In the genomic region with DNA sequence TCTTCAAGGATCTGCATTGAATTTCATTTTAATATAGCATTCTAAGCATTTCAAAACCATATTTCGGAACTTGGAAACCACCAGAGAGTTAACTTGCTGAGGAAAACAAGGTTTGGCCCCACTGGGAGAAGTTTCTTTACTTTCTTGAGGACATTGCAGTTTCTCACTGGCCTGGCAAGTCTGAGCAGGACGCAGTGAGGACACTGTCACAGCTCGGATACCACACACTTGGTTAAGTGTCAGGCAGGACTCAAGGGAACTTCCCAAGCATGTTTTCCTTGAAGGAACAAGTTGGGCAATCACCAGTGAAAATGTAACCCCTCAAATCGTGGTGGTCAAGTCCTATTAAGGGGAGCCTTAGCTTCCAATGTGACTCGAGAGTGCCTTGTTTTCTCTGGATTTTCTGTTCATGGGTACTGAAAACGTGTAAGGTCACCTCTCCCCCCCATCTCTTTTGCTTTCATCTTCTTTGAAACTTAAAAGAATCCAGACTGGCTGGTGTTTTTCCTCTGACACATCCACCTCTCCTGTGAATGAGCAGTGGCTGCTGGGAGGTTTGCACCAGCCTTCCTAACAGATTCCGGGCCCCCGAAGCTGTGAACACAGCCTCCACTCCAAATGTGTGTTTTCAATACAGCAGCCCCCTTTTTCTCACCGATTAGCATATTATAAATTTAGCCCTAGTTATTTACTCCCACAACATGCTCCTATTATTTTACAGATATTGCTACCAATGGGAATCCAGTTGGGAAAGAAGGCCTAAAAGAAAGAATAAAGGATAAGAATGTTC, we compare ENCODE assay signal across 8 mouse cellular contexts. TPM values are rescaled to one million over a fixed set of nuclear protein-coding genes. Genes with fewer than 3 reads are reported as not detected.
DNase-seq lines count a peak whose midpoint lies in the region; ATAC-seq lines count a peak whose summit lies in the region.

No protein-coding gene starts in this region.

- peak overlapping the region; percentile 68 for H3K4me2 ChIP-seq in liver, embryonic 11.5 days
- peak overlapping the region; percentile 97 for H3K4me2 ChIP-seq in stomach, embryonic 14.5 days (replicated peaks; ENCODE audit: low read depth, low read length)

- no peak overlapping the region for H3K27ac ChIP-seq in liver, embryonic 11.5 days (ENCODE audit: low read depth, low read length)
- peak overlapping the region; percentile 98; the same call in 1 of the 2 replicates for H3K27ac ChIP-seq in limb, embryonic 10.5 days
- peak overlapping the region; percentile 99; the same call in 1 of the 2 replicates for H3K27ac ChIP-seq in stomach, embryonic 14.5 days (ENCODE audit: low read length)

- intact Hi-C loops in left cerebral cortex, postnatal 36 days (cut with DNase I): loop anchor here (1.0 to 5.0 kb wide), 3 partner anchors 23 to 83 kb away; a partner anchor contains a TSS

- WGBS in liver, embryonic 11.5 days: 61% methylated on average over 9 of the region's 9 CpGs
- WGBS in limb, embryonic 10.5 days: 56% methylated on average over 9 of the region's 9 CpGs
- 53% methylated on average over 9 of the region's 9 CpGs for WGBS in stomach, embryonic 14.5 days

- peaks cover 52% of the 10 kb centered on the region for H3K27me3 ChIP-seq in liver, embryonic 11.5 days (replicated peaks; ENCODE audit: control insufficient read depth, insufficient read depth, low read length)
- H3K27me3 ChIP-seq in limb, embryonic 10.5 days (ENCODE audit: low read depth, poor library complexity, severe bottlenecking): peaks cover 18% of the 10 kb centered on the region
- no peaks in the 10 kb centered on the region for H3K27me3 ChIP-seq in stomach, embryonic 14.5 days (ENCODE audit: control insufficient read depth, insufficient read depth, low read length)

- no peak for ATAC-seq in liver, embryonic 11.5 days (replicated peaks; ENCODE audit: low FRiP score)
- ATAC-seq in stomach, embryonic 14.5 days (ENCODE audit: insufficient number of reproducible peaks, insufficient read depth, low FRiP score, low read depth): no peak

- no peaks in the 10 kb centered on the region for H3K9me3 ChIP-seq in liver, embryonic 11.5 days (ENCODE audit: control insufficient read depth, low read length)
- H3K9me3 ChIP-seq in limb, embryonic 10.5 days (replicated peaks): no peaks in the 10 kb centered on the region
- H3K9me3 ChIP-seq in stomach, embryonic 14.5 days (ENCODE audit: control insufficient read depth, low read depth, low read length): no peaks in the 10 kb centered on the region

- H3K4me3 ChIP-seq in liver, embryonic 11.5 days (ENCODE audit: low read depth, low read length): peak overlapping the region; percentile 69
- H3K4me3 ChIP-seq in limb, embryonic 10.5 days: peak overlapping the region; percentile 95
- peak overlapping the region; percentile 96 for H3K4me3 ChIP-seq in stomach, embryonic 14.5 days (ENCODE audit: low read depth, low read length)

- H3K4me1 ChIP-seq in liver, embryonic 11.5 days (replicated peaks; ENCODE audit: control insufficient read depth, insufficient read depth, low read length): peaks cover 15% of the 10 kb centered on the region
- H3K4me1 ChIP-seq in limb, embryonic 10.5 days: peaks cover 51% of the 10 kb centered on the region
- H3K4me1 ChIP-seq in stomach, embryonic 14.5 days (ENCODE audit: control insufficient read depth, insufficient read depth, low read length): peaks cover 17% of the 10 kb centered on the region

- no peak overlapping the region for H3K9ac ChIP-seq in liver, embryonic 11.5 days (ENCODE audit: low read depth, low read length)
- H3K9ac ChIP-seq in stomach, embryonic 14.5 days (replicated peaks; ENCODE audit: low read depth, low read length): peak overlapping the region; percentile 99

- peaks cover 6% of the 10 kb centered on the region; the same call in 1 of the 2 replicates for H3K36me3 ChIP-seq in liver, embryonic 11.5 days (ENCODE audit: control insufficient read depth, insufficient read depth, low read length)
- peaks cover 46% of the 10 kb centered on the region for H3K36me3 ChIP-seq in limb, embryonic 10.5 days
- H3K36me3 ChIP-seq in stomach, embryonic 14.5 days (ENCODE audit: control insufficient read depth, insufficient read depth, low read length): peaks cover 37% of the 10 kb centered on the region

- DNase-seq in adrenal gland, adult 2 months: peak; percentile 37
- no peak for DNase-seq in adrenal gland, postnatal 4 days (ENCODE audit: low spot score in 2 of 2)
- no peak for DNase-seq in liver, embryonic 11.5 days (ENCODE audit: low spot score)
- no peak for DNase-seq in liver
- no peak for DNase-seq in limb, embryonic 10.5 days (ENCODE audit: low spot score)
- no peak for DNase-seq in kidney, adult 9 months
- DNase-seq in left cerebral cortex, postnatal 36 days (ENCODE audit: low spot score in 2 of 2): no peak

RNA-seq across cellular contexts. Expression of a gene that starts 1.8 kb away (rescaled TPM):
- total RNA-seq in adrenal gland, adult 2 months (2021): 10 to 100 TPM; 35.9 to 56.6 TPM
- polyA plus RNA-seq in adrenal gland, adult 2 months (2012; rRNA removed): 81.5 and 101 TPM in 2 replicates
- total RNA-seq in adrenal gland, postnatal 4 days (2021): 100 to 1,000 TPM; 241 to 242 TPM
- 42.5 and 45.6 TPM in 2 replicates for polyA plus RNA-seq in liver, embryonic 11.5 days (2014; fragmentation: Nextera tagmentation; extraction: Ambion mirVana)
- polyA plus RNA-seq in limb, embryonic 10.5 days (2016; fragmentation: Nextera tagmentation; extraction: Ambion mirVana): 68.0 and 75.5 TPM in 2 replicates
- 77.0 and 79.0 TPM in 2 replicates for polyA plus RNA-seq in stomach, embryonic 14.5 days (2014; fragmentation: Nextera tagmentation; extraction: Ambion mirVana)
- 10 to 100 TPM; 25.4 to 33.2 TPM for total RNA-seq in left cerebral cortex, postnatal 36 days (2021)

RNA-seq across cellular contexts. Expression of a gene that starts 2.4 kb away (rescaled TPM):
- total RNA-seq in adrenal gland, adult 2 months (2021): 10 to 100 TPM; 15.0 to 38.5 TPM
- 193 and 227 TPM in 2 replicates for polyA plus RNA-seq in adrenal gland, adult 2 months (2012; rRNA removed)
- total RNA-seq in adrenal gland, postnatal 4 days (2021): 10 to 100 TPM; 71.4 to 80.6 TPM
- polyA plus RNA-seq in liver, embryonic 11.5 days (2014; fragmentation: Nextera tagmentation; extraction: Ambion mirVana): 0.84 and 1.4 TPM in 2 replicates
- polyA plus RNA-seq in limb, embryonic 10.5 days (2016; fragmentation: Nextera tagmentation; extraction: Ambion mirVana): 2.4 and 4.2 TPM in 2 replicates
- 7.2 and 7.4 TPM in 2 replicates for polyA plus RNA-seq in stomach, embryonic 14.5 days (2014; fragmentation: Nextera tagmentation; extraction: Ambion mirVana)
- 10 to 100 TPM; 18.6 to 30.8 TPM for total RNA-seq in left cerebral cortex, postnatal 36 days (2021)

RNA-seq across cellular contexts. Expression of a gene that starts 16.9 kb away (rescaled TPM):
- 10 to 100 TPM; 16.6 to 19.3 TPM for total RNA-seq in adrenal gland, adult 2 months (2021)
- 59.5 and 66.7 TPM in 2 replicates for polyA plus RNA-seq in adrenal gland, adult 2 months (2012; rRNA removed)
- 10 to 100 TPM; 38.1 to 38.4 TPM for total RNA-seq in adrenal gland, postnatal 4 days (2021)
- 15.4 and 15.6 TPM in 2 replicates for polyA plus RNA-seq in liver, embryonic 11.5 days (2014; fragmentation: Nextera tagmentation; extraction: Ambion mirVana)
- 31.6 and 33.8 TPM in 2 replicates for polyA plus RNA-seq in limb, embryonic 10.5 days (2016; fragmentation: Nextera tagmentation; extraction: Ambion mirVana)
- 16.8 and 19.0 TPM in 2 replicates for polyA plus RNA-seq in stomach, embryonic 14.5 days (2014; fragmentation: Nextera tagmentation; extraction: Ambion mirVana)
- 10 to 100 TPM; 29.2 to 38.0 TPM for total RNA-seq in left cerebral cortex, postnatal 36 days (2021)

RNA-seq across cellular contexts. Expression of a gene that starts 25.1 kb away (rescaled TPM):
- total RNA-seq in adrenal gland, adult 2 months (2021): 1 to 10 TPM; 2.5 to 2.8 TPM
- polyA plus RNA-seq in adrenal gland, adult 2 months (2012; rRNA removed): 15.0 and 17.4 TPM in 2 replicates
- 1 to 10 TPM; 4.0 to 5.0 TPM for total RNA-seq in adrenal gland, postnatal 4 days (2021)
- 0.15 and 0.26 TPM in 2 replicates for polyA plus RNA-seq in liver, embryonic 11.5 days (2014; fragmentation: Nextera tagmentation; extraction: Ambion mirVana)
- 0.35 and 0.69 TPM in 2 replicates for polyA plus RNA-seq in limb, embryonic 10.5 days (2016; fragmentation: Nextera tagmentation; extraction: Ambion mirVana)
- polyA plus RNA-seq in stomach, embryonic 14.5 days (2014; fragmentation: Nextera tagmentation; extraction: Ambion mirVana): 1.6 and 1.7 TPM in 2 replicates
- total RNA-seq in left cerebral cortex, postnatal 36 days (2021): 100 to 1,000 TPM in 1 of 2 experiments, 10 to 100 TPM in 1; 94.2 to 105 TPM

RNA-seq across cellular contexts. Expression of a gene that starts 25.3 kb away (rescaled TPM):
- total RNA-seq in adrenal gland, adult 2 months (2021): 10 to 100 TPM; 50.9 to 57.8 TPM
- polyA plus RNA-seq in adrenal gland, adult 2 months (2012; rRNA removed): 250 and 268 TPM in 2 replicates
- 10 to 100 TPM; 60.3 to 62.6 TPM for total RNA-seq in adrenal gland, postnatal 4 days (2021)
- 17.7 and 17.9 TPM in 2 replicates for polyA plus RNA-seq in liver, embryonic 11.5 days (2014; fragmentation: Nextera tagmentation; extraction: Ambion mirVana)
- polyA plus RNA-seq in limb, embryonic 10.5 days (2016; fragmentation: Nextera tagmentation; extraction: Ambion mirVana): 23.7 and 28.8 TPM in 2 replicates
- 38.4 and 41.0 TPM in 2 replicates for polyA plus RNA-seq in stomach, embryonic 14.5 days (2014; fragmentation: Nextera tagmentation; extraction: Ambion mirVana)
- 10 to 100 TPM; 75.3 to 86.3 TPM for total RNA-seq in left cerebral cortex, postnatal 36 days (2021)

Comparison
In these comparisons a context has a peak if more than half of its experiments do, and no peak if none do; other contexts are left out.
1. RNA of a gene that starts 2.4 kb away (polyA plus RNA-seq): 193 to 227 TPM in adrenal gland, adult 2 months; 7.2 to 7.4 TPM in stomach, embryonic 14.5 days, 2.4 to 4.2 TPM in limb, embryonic 10.5 days and 0.84 to 1.4 TPM in liver, embryonic 11.5 days; every median in the first group is over 10 times any median in the second.
2. Peak in every context shown above with its lines, with median percentiles within 50 percentile points of each other: H3K4me3 ChIP-seq.